Mouse (Mus musculus) stomach, postnatal 0 days (tissue): ENCODE results near the gene Spag7.

Source experiments
- CTCF ChIP-seq: IDR thresholded peaks from 2 replicates; pipeline ENCODE4 v1.5.1; 2016; ENCODE audit warnings: antibody characterized with exemption, low read depth, mild to moderate bottlenecking, moderate library complexity
- EP300 ChIP-seq: optimal IDR thresholded peaks from 2 replicates; pipeline ENCODE3; 2016; ENCODE audit warnings: antibody characterized with exemption

DNA sequence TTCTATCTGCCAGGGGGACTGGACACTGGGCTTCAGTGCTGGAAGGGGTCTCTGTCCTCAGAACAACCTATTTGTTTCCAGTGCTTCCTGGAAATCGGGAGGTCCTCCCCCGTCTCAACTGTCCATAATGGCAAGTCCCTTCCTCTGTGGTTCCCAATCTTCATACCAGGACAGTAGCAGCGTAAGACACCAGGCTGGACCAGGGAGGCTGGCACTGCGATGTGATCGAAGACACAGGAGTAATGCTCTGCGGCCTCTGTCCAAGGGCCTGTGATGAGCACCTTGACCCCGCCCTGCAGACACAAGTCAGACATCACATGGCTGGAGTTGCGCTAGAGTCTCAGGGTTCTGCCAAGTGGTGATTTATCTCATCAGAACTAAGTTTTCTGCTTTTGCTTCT lies 10.1 kb upstream of the Spag7 start:
- no peak for TF ChIP-seq CTCF
- no peak for TF ChIP-seq EP300
